Mouse (Mus musculus) c-Kit-positive CD71-negative TER-119-negative erythroid progenitor cells, embryonic 14.5 days (primary cell): ENCODE data around the gene Cyp2d9.
"Not testable (repeated sequence)": the region's sequence is repeated elsewhere in the genome, so short reads cannot be mapped to it uniquely, and the experiment has no call there.

Experiments
- DNase-seq: peaks from one replicate; pipeline ENCODE4 v3.0.0-alpha.2; 2013; ENCODE audit warnings: low read depth

Gene Cyp2d9

GRCm38 (mm10) chr15:82450045-82450444 is 16.8 kb downstream of the Cyp2d9 start:
- DNase-seq: not testable (repeated sequence)

GRCm38 (mm10) chr15:82452133-82452532 is 18.9 kb downstream of the Cyp2d9 start:
- not testable (repeated sequence) for DNase-seq

GRCm38 (mm10) chr15:82453501-82453900 is 20.3 kb downstream of the Cyp2d9 start:
- not testable (repeated sequence) for DNase-seq

- not testable (repeated sequence) for DNase-seq
Observed at GRCm38 (mm10) chr15:82456086-82456790, 23.0 kb downstream of the Cyp2d9 start.

- DNase-seq: no peak
Observed at GRCm38 (mm10) chr15:82457064-82458021, 24.1 kb downstream of the Cyp2d9 start.

GRCm38 (mm10) chr15:82459266-82459665 is 26.0 kb downstream of the Cyp2d9 start:
- not testable (repeated sequence) for DNase-seq

GRCm38 (mm10) chr15:82464701-82465100 is 31.5 kb downstream of the Cyp2d9 start:
- no peak for DNase-seq

- DNase-seq: not testable (repeated sequence)
Observed at GRCm38 (mm10) chr15:82494273-82494672, 61.0 kb downstream of the Cyp2d9 start.
